Mouse (Mus musculus): Measurements from ENCODE around the gene Dand5.

Dand5 gene

GRCm38 (mm10) chr8:84799999-84800831 is 22.4 kb downstream of the Dand5 start, which contains the start of gene Nfix:
TSS of gene Nfix (minus strand) at chr8:84800344.
- no peak for DNase-seq (ENCODE audit: low read depth)

DNA sequence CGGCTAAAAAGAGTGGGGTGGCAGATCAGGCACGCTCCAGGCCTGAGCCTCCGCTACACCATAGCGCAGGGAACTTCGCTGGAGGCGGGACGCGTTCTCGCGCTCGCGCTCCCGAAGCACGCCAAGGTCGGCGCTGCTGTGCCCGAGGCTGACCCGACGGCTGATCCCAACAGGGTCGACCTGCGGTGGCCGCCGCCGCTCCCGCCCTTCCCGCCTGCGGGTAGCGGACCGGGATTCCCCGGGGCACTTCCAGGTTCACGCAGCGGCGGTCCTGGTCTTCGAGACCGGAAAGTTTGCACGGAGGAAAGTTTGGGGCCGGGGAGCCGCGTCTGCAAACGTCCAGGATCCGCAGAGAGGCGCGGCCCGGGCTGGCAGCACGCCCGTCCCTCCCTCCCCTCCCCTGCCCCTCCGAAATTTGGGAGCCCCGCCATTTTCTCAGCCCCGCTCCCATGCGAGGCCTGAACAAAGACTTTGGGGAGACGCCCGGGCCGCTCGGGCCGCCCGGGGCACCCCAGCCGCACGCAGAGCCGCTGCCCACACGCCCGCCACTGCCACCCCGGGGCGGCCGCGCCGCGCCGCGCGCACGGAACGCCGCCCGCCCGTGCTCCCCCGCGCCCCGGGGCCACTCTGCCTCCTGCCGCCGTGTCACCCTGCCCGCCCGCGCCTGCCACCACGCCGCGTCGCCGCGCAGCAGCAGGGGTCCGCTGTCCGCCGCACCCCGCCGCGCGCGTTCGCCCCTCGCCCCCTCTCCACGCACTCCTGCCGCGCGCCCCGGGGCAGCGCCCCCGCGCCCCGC is 23.3 kb downstream of the Dand5 start:
- DNase-seq (ENCODE audit: low read depth): no peak

DNA sequence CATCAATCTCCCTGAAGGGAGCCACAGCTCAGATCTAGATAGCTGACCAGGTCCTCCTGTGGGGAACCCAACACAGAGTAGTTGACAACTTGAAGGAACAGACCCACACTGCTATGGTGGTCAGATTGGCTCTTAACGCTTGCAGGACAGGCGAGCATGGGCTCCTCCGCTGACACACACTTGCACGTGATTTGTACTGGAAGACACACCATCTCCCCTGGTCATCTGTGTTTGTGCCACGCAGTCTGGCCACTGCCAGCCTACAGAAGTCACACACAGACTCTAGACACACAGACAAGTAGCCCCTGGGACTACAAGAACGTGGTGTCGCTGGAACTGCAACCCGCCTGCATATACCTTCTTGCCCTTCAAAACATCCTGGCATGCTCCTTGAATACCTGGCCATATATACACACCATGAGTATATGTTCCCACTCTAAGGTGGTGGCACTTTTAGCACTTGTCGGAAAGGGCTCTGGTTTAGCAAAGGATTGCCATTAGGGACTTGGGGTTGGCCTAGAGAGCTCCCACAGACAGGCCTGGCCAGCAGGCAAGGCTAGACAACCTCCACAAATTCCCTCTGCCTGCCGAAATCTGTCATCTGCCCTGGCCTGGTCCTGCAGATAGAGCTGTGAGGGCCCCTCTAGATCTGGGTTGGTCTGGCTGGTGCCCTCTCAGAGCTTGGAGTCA is 24.0 kb downstream of the Dand5 start:
- DNase-seq (ENCODE audit: low read depth): no peak

GRCm38 (mm10) chr8:84797971-84798370 is 24.7 kb downstream of the Dand5 start:
- no peak for DNase-seq (ENCODE audit: low read depth)

- DNase-seq (ENCODE audit: low read depth): no peak
Measured at GRCm38 (mm10) chr8:84797256-84797797, 25.3 kb downstream of the Dand5 start.

GRCm38 (mm10) chr8:84794486-84794885 is 28.1 kb downstream of the Dand5 start:
- DNase-seq (ENCODE audit: low read depth): no peak

DNA sequence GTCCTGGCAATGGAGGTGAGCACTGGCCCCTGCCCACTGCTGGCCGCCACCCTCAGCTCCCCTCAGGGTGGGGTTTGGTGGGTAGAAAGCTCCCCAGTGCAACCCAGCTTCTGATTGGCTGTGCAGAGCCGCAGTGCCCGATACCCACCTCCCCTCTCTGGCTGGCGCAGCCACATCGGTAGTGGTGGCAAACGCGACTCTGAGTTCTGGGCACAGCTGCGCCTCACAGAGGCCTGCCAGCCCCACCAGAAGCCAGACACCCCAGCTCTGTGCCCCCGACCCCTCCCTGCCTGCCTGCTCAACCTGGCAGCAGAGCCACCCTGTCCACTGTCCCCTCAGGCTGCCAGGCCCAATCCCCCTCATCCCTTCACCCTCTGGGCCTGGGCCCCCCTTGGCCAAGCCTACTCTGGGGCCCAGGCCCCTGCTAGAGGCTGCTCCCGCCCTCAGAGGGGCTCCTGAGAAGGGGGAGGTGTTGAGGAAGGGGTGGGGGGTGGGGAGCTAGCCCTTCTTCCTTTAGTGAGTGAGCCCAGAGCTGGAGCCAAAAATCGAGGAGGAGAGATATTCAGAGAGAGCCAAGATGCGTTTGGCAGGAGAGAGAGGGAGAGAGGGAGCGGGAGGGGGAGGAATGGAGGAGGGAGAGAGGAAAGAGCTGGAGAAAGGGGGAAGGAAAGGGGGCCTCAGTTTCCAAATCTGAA is 28.7 kb downstream of the Dand5 start:
- no peak for DNase-seq (ENCODE audit: low read depth)

DNA sequence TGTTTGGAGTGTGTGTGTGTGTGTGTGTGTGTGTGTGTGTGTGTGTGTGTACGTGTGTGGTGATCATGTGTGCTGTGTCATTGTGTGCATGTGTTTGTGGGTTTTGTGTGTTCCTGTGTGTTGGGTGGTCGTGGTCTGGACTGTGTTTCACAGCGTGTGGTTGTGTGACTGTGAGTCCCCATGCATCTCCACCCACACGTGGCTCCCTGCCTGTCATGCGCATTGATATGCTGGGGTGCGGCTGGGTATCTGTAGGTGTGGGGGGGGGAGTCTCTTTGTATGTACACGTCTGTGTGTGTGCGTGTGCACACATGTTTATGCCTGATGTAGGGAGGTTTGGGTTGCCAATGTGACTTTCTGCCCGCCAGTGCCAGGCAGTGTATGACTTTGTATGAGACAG is 29.5 kb downstream of the Dand5 start:
- DNase-seq (ENCODE audit: low read depth): no peak

- DNase-seq (ENCODE audit: low read depth): no peak
Measured at GRCm38 (mm10) chr8:84792429-84792947, 30.1 kb downstream of the Dand5 start.

GRCm38 (mm10) chr8:84790537-84790936 is 32.1 kb downstream of the Dand5 start:
- DNase-seq (ENCODE audit: low read depth): no peak

DNA sequence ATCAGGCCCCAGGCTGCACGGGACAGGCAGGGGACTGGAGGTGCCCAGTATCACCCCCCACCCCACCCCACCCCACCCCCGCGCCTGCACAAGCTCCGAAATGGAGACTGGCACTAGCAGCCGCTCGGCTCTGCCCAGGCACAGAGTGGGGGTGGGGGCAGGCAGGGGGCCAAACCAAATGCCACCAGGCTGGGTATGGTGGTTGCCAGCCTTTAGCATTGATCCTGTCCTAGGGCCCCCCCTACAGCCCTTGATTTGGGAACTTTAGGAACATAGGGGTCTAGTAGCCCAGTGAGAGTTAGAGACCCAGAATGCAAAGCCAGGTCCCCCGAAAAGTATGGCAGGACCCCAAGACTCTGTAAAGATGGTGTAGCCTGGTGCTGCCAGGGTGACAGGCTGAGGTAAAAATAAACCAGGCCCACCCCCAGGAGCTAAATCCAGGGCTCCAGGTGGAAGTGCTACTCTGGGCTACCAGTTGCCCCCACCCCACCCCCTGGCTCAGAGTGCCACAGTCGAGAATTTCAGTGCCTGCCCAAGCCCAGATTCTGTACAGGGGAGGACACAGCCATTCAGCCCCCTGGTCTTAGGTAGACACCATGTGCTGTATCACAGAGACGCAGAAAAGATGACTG is 32.7 kb downstream of the Dand5 start:
- no peak for DNase-seq (ENCODE audit: low read depth)

DNA sequence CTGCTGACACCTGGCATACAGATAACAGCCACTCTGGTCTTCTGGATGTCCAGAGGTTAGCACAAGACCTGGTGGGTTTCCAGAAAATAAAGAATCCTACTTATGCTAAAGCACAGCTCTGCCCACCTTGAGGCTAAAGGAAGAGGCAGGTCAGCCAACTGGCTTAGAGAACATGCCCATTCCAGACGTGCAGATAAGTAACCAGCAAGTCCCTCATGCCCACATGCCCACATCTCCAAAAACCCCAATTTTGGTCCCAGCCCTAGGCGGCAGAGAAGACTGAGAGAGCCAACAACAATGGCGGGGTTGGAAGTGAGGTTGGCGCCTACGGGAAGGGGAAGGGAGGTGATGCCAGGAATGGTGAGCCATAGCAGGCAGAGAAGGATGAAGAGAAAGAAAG is 33.3 kb downstream of the Dand5 start:
- DNase-seq (ENCODE audit: low read depth): no peak

- no peak for DNase-seq (ENCODE audit: low read depth)
Measured at GRCm38 (mm10) chr8:84788896-84789295, 33.7 kb downstream of the Dand5 start.

DNA sequence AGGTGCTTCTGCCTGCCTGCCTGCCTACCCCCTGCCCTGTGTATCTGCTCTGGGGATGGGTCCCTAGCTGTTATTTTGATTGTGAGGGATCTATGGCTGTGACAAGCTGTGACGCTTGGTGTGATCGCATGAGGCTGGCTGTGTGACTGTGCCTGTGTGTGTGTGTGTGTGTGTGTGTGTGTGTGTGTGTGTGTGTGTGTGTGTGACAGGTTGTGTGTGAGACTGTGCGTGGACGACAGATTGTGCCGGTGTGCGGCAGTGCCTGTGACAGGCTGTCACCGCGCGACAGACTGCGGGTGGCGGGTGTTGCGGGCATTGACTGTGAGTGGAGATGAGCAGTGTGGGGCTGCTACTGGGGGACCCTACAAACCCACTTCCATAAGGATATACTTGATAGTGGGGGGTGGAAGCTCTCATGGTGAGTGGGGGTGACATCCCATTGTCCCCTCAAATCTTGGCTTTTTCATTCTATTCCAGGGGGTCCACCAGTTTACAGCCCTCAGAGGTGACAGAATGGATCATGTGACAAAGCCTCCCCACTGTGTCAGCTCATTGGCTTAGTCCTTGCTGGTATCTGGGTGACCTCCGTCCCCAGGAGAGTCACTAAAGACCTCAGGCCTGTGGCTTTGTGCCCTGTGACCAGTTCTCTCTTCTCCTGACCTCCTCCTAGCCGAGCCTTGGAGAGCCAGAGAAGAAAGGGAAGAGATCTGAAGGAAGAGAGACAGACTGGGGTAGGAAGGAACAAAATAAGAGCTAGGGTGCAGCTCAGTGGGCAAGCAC is 34.9 kb downstream of the Dand5 start:
- no peak for DNase-seq (ENCODE audit: low read depth)

DNA sequence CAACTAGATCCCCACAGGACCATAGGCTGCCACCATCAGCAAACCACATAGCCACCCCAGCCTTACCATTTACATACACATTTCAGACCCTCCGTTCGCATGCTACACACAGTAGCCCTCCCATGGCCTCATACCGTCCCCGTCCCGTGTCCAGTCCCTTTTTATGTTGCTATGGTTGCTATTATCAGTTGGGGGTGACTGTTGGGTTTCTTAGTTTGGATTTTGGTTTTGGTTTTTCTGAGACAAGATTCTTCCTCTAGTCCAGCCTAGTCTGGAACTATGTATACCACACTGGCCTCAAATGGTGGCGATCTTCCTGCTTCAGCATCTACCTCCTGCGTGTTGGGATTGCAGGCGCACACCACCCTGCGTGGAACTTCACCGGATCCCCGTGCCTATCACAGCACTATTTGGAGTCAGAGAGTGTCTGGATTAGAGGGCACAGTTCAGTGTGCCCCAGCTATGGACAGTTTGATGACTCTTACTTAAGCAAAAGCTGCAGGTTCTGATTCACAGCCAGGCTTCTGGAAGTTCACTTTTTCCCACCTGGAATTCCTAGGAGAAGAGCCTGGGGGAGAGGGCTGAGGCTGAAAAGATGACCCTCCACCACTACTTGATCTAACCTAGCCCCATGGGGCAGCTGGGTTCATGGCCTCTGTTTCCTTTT is 35.7 kb downstream of the Dand5 start:
- DNase-seq (ENCODE audit: low read depth): no peak

DNA sequence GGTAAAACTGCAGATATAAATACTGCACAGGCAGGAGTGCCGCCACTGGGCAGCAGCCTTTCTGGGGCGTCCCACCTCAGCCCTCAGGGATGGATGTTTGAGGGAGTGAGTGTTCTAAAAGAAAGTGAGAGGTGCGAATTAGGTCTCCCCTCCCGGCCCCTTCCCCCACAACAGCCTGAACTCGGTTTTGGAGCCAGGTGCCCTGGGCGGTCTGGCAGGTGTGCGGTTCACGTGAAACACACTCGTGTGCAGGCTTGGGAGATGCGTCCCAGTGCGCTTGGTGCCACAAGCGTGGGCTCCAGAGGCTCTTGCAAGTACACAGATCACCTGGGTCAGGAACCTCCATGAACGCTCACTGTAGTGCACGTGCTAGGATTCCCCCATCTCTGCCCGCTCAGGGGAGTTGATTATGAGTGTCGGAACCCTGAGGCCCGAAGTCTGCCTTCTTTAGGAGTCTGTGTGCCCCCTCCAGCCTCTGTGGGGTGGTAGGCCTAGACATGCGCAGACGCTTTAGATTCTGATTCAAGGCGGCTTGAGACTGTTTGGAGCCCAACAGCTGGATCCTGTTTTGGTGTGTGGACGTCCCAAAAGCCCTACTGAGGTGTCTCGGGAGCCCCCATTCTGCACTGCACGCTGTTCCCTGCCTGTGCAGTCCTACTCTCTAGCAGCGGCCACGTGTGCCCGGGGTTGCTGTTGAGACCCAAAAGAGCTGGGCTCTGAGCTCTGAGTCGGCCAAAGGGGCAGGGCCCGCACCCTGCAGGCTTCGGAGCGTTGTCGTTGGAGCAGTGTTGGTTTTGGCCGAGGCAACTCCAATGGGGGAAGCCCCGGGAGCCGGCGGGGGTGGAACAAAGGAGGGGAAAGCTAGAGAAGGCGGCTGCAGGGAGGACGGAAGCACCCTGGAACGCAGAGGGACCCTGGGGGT is 36.6 kb downstream of the Dand5 start:
- no peak for DNase-seq (ENCODE audit: low read depth)

GRCm38 (mm10) chr8:84785506-84785755 is 37.2 kb downstream of the Dand5 start:
- no peak for DNase-seq (ENCODE audit: low read depth)

- DNase-seq (ENCODE audit: low read depth): no peak
Measured at GRCm38 (mm10) chr8:84784681-84785505, 37.7 kb downstream of the Dand5 start.
